Mouse (Mus musculus) hindbrain, postnatal 0 days (tissue): Measurements from ENCODE around the gene Ube3c. TPM values are rescaled to one million over a fixed set of nuclear protein-coding genes. Genes with fewer than 3 reads are reported as not detected.

Experiments
- ATAC-seq: fragments of 200-750 bp; cut with Nextera tagmentation; 2 replicates; pipeline ENCODE4 v1.8.0; 2017; ENCODE audit warnings: mild to moderate bottlenecking, moderate TSS enrichment, moderate library complexity
- DNase-seq: peaks from one replicate; pipeline ENCODE4 v3.0.0-alpha.2; 2015; ENCODE audit warnings: low spot score
- H3K27ac ChIP-seq: fragments of 300-500 bp; sonication (generic); 2 replicates; pipeline ENCODE4 v1.5.1; 2014; ENCODE audit warnings: mild to moderate bottlenecking
- H3K27me3 ChIP-seq: fragments of 300-500 bp; sonication (generic); 2 replicates; pipeline ENCODE4 v1.6.1; 2014; ENCODE audit warnings: low read length, mixed read lengths; ENCODE audit not compliant: insufficient read depth
- H3K36me3 ChIP-seq: fragments of 300-500 bp; sonication (generic); 2 replicates; pipeline ENCODE4 v1.6.1; 2014; ENCODE audit warnings: low read length, mixed read lengths; ENCODE audit not compliant: insufficient read depth
- H3K4me1 ChIP-seq: fragments of 300-500 bp; sonication (generic); 2 replicates; pipeline ENCODE4 v1.6.1; 2014; ENCODE audit warnings: antibody characterized with exemption, low read length, mixed read lengths; ENCODE audit not compliant: insufficient read depth
- H3K4me2 ChIP-seq: fragments of 300-500 bp; sonication (generic); 2 replicates; pipeline ENCODE4 v1.6.1; 2014; ENCODE audit warnings: low read depth, mild to moderate bottlenecking, low read length, moderate library complexity, mixed read lengths
- H3K4me3 ChIP-seq: fragments of 300-500 bp; sonication (generic); 2 replicates; pipeline ENCODE4 v1.5.1; 2014; ENCODE audit warnings: low read length
- H3K9ac ChIP-seq: fragments of 300-500 bp; sonication (generic); replicated peaks from 2 replicates; pipeline ENCODE4 v1.6.1; 2014; ENCODE audit warnings: mild to moderate bottlenecking, low read length, moderate library complexity, mixed read lengths
- H3K9me3 ChIP-seq: fragments of 300-500 bp; sonication (generic); 2 replicates; pipeline ENCODE4 v1.6.1; 2016; ENCODE audit warnings: low read length, mixed read lengths
- CTCF ChIP-seq: IDR thresholded peaks from 2 replicates; pipeline ENCODE4 v1.5.1; 2016; ENCODE audit warnings: antibody characterized with exemption, control low read depth, low read depth
- WGBS: fragments of 180-500 bp; shearing (Covaris S2); extraction: QIAGEN DNeasy Blood & Tissue Kit; methylation state at CpG from one replicate; pipeline ENCODE4 v1.1.7; 2014; 5-methylcytosine and 5-hydroxymethylcytosine counted together
- polyA plus RNA-seq: library from polyadenylated mRNA; unstranded; fragments of >200 nt; fragmentation: Nextera tagmentation; extraction: Ambion mirVana; gene quantifications from 2 replicates; pipeline ENCODE4 v1.2.1, GENCODE M21; 2015
- total RNA-seq: library from RNA; depleted of rRNA; stranded (reverse); fragments of >200 nt; gene quantifications from 2 replicates; pipeline ENCODE4 v1.2.3, GENCODE M21; 2014

Gene Ube3c
- total and polyA plus RNA-seq, 2 experiments from 2014 or later, result 35.6 to 69.4 TPM

DNA sequence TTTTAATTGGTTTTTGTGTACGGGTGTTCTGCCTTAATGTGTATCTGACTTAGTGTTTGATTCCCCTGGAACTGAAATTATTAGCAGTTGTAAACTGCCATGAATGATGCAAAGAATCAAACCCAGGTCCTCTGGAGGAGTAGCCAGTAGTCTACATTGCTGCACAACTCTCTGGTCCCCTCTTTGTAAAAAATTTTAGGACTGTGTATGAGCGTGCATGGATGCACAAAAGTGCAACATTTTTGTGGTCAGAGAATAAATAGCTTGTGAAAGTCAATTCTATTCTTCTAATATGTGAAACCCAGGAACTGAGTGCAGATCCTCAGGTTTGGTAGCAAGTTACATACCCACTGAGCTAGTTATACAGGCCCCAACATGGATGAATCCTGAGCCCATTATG lies 96.3 kb downstream of the Ube3c start:
- H3K4me3 ChIP-seq, result no peak overlapping the region
- peaks cover 43% of the 10 kb centered on the region for H3K36me3 ChIP-seq
- DNase-seq (no peak), ATAC-seq (no peak)
- no peaks in the 10 kb centered on the region for H3K4me1 ChIP-seq
- H3K27me3 ChIP-seq, result no peaks in the 10 kb centered on the region
- TF ChIP-seq CTCF, result no peak
- no peak overlapping the region for H3K27ac ChIP-seq
- H3K9ac ChIP-seq, result no peak overlapping the region
- H3K9me3 ChIP-seq, result no peaks in the 10 kb centered on the region
- 90% methylated on average over 2 of the region's 2 CpGs for WGBS
- H3K4me2 ChIP-seq, result no peak overlapping the region

GRCm38 (mm10) chr5:29672551-29672950 lies 103.5 kb downstream of the Ube3c start:
- no peak overlapping the region for H3K4me3 ChIP-seq
- peaks cover 44% of the 10 kb centered on the region; the same call in 1 of the 2 replicates for H3K36me3 ChIP-seq
- H3K4me1 ChIP-seq, result no peaks in the 10 kb centered on the region
- no peak overlapping the region for H3K4me2 ChIP-seq
- H3K27me3 ChIP-seq, result no peaks in the 10 kb centered on the region
- H3K27ac ChIP-seq, result no peak overlapping the region
- no peak for TF ChIP-seq CTCF
- ATAC-seq (no peak), DNase-seq (no peak)
- WGBS, result 97% methylated on average over 4 of the region's 4 CpGs
- H3K9ac ChIP-seq, result no peak overlapping the region
- H3K9me3 ChIP-seq, result no peaks in the 10 kb centered on the region

DNA sequence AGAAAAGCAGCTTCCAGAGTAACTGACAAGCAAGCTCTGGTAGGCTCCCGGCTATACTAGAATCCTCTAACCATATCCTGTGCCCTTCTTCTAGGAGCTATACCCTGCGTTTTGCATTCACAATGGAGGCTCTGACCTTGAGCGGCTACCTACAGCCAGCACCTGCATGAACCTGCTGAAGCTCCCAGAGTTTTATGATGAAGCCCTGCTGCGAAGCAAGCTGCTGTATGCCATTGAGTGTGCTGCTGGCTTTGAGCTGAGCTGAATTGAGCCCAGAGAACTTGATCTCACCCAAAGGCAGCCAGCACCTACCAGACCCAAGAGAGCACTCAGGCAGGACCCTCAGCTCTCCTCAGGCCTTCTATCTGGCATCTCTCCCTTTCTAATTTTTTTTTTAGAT lies 105.3 kb downstream of the Ube3c start:
- Histone ChIP-seq H3K4me1 (no peaks in the 10 kb centered on the region), H3K9me3 (no peaks in the 10 kb centered on the region), H3K27me3 (no peaks in the 10 kb centered on the region), H3K4me3 (no peak overlapping the region), H3K9ac (no peak overlapping the region), H3K36me3 (peaks cover 42% of the 10 kb centered on the region; the same call in 1 of the 2 replicates), H3K4me2 (no peak overlapping the region), H3K27ac (no peak overlapping the region)
- TF ChIP-seq CTCF, result no peak
- no peak for DNase-seq
- ATAC-seq, result no peak
- WGBS, result 92% methylated on average over 4 of the region's 4 CpGs

- no peak for ATAC-seq
Measured at GRCm38 (mm10) chr5:29676445-29676844, 107.4 kb downstream of the Ube3c start.

DNA sequence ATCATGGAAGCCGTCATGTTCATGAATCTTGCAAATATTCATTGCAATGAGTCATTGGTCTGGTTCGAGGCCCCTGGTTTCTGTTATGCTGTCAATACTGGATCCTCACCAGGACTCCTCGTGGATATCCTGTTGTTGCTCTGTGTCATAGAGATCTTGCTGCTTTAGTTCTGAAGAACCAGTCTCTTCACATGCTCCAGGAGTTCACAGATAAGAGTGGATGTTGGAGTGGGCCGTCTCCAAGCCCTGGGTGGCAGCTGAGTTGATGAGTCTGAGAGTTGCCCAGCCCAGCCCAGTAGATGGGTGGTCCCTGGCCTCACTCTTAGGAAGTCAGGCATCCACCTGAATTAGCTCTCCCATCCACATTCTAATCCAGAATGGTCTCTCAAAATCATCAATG lies 116.0 kb downstream of the Ube3c start:
- Histone ChIP-seq H3K9me3 (no peaks in the 10 kb centered on the region), H3K9ac (no peak overlapping the region), H3K27me3 (no peaks in the 10 kb centered on the region), H3K36me3 (no peaks in the 10 kb centered on the region), H3K4me1 (no peaks in the 10 kb centered on the region), H3K27ac (no peak overlapping the region), H3K4me3 (no peak overlapping the region), H3K4me2 (no peak overlapping the region)
- no peak for ATAC-seq
- DNase-seq, result no peak
- no peak for TF ChIP-seq CTCF
- WGBS, result 89% methylated on average over 4 of the region's 4 CpGs

More at GRCm38 (mm10) chr5:29676445-29676844, 107.4 kb downstream of the Ube3c start:
- no peaks in the 10 kb centered on the region for H3K4me1 ChIP-seq
- H3K27ac ChIP-seq, result no peak overlapping the region
- no peak for TF ChIP-seq CTCF
- H3K4me3 ChIP-seq, result no peak overlapping the region
- DNase-seq, result no peak
- no peak overlapping the region for H3K4me2 ChIP-seq
- H3K9me3 ChIP-seq, result no peaks in the 10 kb centered on the region
- H3K27me3 ChIP-seq, result no peaks in the 10 kb centered on the region
- H3K9ac ChIP-seq, result no peak overlapping the region
- WGBS, result over 99% methylated on average over 3 of the region's 3 CpGs
- peaks cover 24% of the 10 kb centered on the region; the same call in 1 of the 2 replicates for H3K36me3 ChIP-seq

DNA sequence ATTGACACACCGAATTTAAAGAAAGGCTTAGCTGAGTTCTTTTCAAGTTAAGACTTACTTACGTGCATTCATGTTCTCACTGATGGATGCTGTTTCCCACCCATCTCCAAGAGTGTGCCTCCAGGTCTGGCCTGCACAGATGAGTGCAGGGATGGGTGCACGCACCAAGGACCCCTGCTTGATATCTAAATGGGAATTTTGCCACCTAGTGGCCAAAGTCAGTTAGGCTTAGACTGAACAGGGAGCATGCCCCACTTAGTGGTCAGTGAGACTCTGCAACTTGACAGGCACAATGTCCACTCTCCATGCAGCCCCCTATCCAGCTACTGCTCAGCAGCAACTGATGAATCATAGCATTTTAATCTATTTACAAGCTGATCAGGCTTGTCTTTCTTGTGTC lies 118.6 kb downstream of the Ube3c start:
- no peaks in the 10 kb centered on the region for H3K27me3 ChIP-seq
- H3K27ac ChIP-seq, result no peak overlapping the region
- TF ChIP-seq CTCF, result peak; percentile 84
- peak; percentile 67; the same call in 1 of the 2 replicates for ATAC-seq
- no peak overlapping the region for H3K9ac ChIP-seq
- H3K9me3 ChIP-seq, result no peaks in the 10 kb centered on the region
- WGBS, result 61% methylated on average over 3 of the region's 3 CpGs
- H3K4me3 ChIP-seq, result no peak overlapping the region
- no peak overlapping the region for H3K4me2 ChIP-seq
- H3K36me3 ChIP-seq, result no peaks in the 10 kb centered on the region
- peak; percentile 74 for DNase-seq
- H3K4me1 ChIP-seq, result no peaks in the 10 kb centered on the region

DNA sequence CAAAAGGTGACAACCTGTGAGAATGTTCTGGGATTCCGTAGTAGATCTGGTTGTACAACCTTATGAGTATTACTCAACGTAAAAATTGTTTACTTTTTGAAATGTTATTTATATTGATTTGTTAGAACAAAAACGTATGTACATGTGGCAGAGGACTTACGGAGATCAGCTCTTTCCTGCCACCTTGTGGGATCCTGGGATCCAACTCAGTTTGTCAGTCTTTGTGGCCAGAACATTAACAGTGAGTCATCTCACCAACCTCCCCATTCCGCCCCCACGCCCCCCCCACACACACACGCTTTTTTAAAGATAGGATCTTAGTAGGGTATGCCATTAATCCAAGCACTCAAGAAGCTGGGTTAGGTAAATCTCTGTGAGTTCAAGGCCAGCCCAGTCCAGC lies 119.3 kb downstream of the Ube3c start:
- no peak overlapping the region for H3K4me3 ChIP-seq
- H3K27ac ChIP-seq, result no peak overlapping the region
- H3K36me3 ChIP-seq, result no peaks in the 10 kb centered on the region
- WGBS, result 67% methylated on average over 7 of the region's 7 CpGs
- TF ChIP-seq CTCF, result no peak
- no peaks in the 10 kb centered on the region for H3K27me3 ChIP-seq
- DNase-seq, result no peak
- H3K4me1 ChIP-seq, result no peaks in the 10 kb centered on the region
- H3K4me2 ChIP-seq, result no peak overlapping the region
- ATAC-seq, result no peak
- no peak overlapping the region for H3K9ac ChIP-seq
- H3K9me3 ChIP-seq, result no peaks in the 10 kb centered on the region
